Mouse (Mus musculus) heart, adult 2 months (tissue): ENCODE data around the gene Kalrn.

ENCODE experiments used
- CTCF ChIP-seq: fragments of 200-600 bp; IDR thresholded peaks from 2 replicates; pipeline ENCODE4 v1.8.1; 2022; ENCODE audit warnings: antibody characterized with exemption, mild to moderate bottlenecking, moderate library complexity
- POLR2A ChIP-seq: fragments of 200-500 bp; IDR thresholded peaks from 2 replicates; pipeline ENCODE4 v1.6.1; 2011; ENCODE audit warnings: mild to moderate bottlenecking, low read depth, low read length, control low read depth; ENCODE audit not compliant: insufficient read depth

DNA sequence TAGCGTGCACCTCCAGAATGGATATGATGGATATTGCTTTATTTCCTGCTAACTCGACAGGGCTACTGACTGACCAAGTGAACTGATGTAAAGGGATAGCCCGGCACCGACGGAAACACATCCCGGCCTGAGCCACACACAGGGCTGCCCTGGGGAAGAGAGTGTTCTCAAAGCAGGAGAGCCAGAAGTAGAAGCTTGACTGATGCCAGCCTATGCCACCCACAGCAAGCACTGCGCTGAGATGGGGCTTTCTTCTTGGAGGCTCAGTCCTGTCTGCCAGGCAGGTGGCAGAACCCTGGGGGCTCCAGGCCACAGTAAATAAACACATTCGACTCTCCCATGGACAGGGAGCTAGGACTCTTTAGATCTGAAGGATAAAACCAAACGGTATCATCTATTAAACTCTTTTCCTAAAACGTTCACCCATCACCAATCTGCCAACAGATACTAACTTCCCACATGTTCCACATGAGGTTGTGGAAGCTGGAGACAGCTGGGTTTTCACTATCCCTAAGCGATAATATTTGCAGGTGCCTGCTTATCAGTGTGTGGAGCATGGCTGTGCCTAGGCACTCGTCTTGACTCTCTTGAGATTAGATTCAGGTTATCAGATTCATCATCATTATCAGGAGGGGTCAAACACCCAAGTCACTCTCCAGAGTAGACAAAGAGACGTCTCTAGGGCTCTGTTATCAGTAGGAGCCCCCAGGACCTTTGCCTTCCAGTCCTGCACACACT is 526.9 kb downstream of the Kalrn start:
- TF ChIP-seq CTCF = no peak
- no peak for TF ChIP-seq POLR2A
